Mouse (Mus musculus) neural tube, embryonic 10.5 days (tissue): ENCODE measurements at regions not wholly inside any gene's neighbourhood (a gene's known extent, or its start where the extent isn't known, plus 50 kb on each side); places are given as distances from the start of the nearest gene placed in this dataset.

Source experiments
- DNase-seq: peaks from one replicate; pipeline ENCODE4 v3.0.0-alpha.2; 2017; ENCODE audit warnings: low spot score; ENCODE audit errors: extremely low spot score

DNA sequence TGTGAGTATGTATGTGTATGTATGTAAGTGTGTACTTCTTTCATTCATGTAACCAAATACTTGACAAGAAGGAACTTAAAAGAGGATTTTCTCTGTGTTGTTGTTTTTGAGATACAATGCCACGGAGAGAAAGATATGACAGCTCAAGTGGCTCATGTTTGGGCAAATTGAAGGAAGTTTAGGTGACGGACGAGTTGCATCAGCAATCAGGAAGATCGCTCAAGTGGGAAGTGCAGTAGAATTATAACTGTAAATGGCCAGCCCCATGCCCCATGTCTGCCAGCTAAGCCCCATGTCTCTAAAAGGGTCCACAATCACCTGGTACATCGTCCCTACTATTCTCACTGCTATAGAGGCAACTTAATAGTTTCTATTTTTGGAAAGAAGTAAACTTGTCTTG, 896.6 kb upstream of the Lrrc6 start:
- DNase-seq, result no peak

DNA sequence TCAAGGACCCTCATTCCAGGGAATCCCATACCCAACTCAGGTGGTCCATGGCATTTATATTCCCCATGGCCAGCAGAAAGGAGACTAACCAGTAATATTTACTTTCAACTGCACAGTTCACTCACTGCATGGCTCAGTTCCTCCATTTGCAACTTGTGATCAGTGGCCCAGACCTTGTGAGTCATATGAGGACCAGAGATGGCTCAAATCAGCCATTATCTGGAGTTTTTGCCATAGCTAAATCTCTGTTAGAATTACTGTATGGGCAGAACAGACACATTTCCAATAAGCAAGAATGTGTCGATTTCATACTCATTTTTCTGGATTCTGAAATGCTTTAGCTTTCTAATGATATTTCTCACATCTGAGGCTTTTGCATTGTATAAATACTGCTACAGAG, 894.4 kb upstream of the Lrrc6 start:
- DNase-seq, result no peak

DNA sequence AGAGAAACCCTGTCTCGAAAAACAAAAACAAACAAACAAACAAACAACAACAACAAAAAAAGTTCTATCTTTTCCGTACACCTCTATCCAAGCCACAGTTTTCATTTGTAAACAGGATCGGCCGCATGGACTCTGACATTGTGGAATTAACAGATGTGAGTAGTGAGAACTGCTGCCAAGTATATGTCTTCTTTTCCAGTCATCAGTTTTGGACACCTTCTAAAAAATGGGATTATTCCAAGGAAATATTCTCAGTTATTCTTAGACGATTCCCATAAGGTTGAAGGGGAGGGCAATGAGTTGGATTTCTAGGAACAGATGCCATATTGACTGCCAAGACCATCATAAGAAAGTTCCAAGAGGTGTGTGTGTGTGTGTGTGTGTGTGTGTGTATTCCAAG, 891.2 kb upstream of the Lrrc6 start:
- DNase-seq, result no peak

DNA sequence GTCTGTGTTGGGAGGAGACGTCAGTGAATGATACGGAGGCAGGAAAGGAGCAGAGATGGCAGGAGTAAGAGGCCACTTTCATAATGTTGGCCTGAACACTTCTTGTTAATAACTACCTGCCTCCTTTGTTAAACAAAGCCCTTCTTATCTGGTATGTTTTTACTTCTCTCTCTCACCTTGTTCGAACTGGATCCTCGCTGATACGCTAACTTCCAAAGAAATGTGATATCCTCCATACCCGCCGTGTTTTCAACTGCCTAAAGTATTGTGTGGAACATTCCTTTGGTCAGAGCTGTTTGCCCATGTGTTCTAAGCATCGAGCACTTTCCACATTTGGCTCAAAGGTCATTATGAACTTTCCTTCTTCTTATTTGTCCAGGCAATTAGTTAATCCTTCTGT, 887.8 kb upstream of the Lrrc6 start:
- DNase-seq, result no peak

DNA sequence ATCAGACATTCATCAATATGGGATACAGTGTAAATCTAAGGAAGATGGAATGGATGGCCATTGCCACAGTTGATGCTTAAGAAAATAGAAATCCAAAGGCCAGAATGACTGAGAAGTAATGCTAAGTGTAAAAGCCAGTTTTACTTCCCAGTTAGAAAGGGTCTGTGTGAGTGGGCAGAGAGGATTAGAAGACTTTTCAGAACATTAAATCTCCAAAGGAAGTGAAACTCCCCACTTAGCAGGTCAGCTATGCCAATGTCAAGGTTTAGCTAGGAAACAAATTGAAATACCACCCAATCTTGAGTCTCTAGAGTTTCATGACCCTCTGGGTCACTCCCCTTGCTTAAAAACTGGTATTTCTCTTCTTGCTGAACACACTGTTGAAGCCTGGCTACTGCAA, 886.2 kb upstream of the Lrrc6 start:
- DNase-seq, result no peak

DNA sequence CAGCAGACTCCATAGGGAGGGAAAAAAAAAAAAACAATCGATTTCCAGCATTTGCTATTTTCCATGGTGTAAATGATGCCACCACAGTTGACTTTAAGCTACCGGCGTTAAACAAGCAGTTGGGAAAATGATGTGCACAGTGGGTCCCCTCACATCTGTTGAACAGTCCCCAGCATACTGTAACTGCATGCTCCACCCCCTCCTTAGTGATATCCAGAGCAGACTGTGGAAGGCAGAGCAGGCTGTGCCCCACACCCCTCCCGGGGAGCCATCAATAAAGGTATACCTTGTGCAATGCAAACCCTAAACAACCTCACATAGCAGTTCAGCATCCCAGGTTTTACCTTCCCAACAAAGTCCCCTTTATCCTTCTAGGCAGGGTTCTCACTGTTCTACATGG, 872.9 kb upstream of the Lrrc6 start:
- DNase-seq, result no peak

DNA sequence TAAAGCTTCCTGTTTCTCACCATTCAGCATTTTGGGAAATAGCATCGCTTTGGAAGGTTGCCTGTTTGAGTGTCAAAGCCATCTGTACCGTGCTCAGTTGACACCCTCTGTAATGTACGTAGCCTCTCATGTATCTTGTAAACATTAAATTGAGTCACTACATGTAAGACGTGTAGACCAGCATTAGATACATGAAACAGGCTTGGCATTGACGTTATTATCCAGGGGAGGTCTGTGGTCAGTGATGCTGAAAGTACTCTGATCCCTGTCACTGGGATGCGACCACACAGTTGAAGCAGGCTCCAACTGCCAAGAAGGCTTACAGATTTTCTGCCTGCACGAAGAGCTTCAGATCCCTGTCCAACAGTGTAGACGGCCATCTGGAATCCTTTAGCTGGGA, 872.3 kb upstream of the Lrrc6 start:
- DNase-seq, result no peak

DNA sequence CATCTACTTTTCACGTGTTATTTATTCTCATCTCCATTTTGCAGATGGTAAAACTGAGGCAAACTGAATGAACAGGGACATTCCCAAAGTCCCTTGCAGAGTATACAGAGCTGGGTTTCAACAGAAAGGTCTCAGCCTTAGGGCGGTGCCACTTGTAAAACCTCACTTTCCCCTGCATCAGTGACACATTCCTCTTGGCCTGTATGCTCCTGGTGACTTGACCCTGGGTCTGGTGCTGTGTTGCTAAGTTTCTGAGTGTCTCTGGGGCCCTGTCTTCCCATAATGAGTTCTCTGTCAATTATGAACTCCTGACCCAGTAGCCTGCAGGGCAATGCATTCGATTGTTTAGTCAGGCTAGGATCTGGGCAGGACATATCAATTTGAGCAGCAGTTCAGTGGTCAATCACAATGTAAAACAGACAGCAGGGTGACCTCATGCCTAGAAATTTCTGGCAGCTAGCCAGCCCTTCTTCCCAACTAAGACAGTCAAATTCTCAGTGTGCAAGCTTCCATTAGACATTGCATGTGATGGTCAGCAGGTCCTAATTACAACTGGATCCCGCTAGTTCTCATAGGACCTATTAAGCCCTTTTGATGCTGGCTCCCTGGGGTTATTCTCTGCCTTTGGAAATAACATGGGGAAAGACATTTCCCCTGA, 863.5 kb upstream of the Lrrc6 start:
- DNase-seq, result peak; percentile 38

DNA sequence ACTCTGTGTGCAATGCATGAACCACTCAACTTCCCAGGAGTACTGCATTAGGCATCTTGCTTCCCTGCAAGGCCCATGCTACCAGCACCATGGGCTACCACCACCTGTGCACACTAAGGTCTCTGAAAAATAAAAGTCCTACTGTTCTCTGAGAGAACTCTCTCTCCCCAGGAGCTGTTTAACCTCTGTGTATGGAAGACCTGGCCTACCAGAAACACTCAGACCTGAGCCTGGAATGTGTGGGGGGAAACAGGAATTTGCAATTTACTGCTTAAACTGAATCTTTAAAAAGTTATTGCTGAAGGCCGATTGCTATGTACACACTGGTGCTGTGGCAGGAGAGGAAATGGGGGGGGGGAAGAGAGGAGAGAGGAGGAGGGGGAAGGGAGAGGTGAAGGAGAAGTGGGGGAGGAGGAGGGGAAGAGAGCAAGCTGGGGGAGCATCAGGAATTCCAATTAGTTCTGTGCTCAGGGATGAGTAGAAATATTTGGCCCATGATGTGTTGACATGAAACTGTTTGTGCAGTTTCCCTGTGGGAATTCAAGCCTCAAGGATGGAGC, 860.4 kb upstream of the Lrrc6 start:
- no peak for DNase-seq

DNA sequence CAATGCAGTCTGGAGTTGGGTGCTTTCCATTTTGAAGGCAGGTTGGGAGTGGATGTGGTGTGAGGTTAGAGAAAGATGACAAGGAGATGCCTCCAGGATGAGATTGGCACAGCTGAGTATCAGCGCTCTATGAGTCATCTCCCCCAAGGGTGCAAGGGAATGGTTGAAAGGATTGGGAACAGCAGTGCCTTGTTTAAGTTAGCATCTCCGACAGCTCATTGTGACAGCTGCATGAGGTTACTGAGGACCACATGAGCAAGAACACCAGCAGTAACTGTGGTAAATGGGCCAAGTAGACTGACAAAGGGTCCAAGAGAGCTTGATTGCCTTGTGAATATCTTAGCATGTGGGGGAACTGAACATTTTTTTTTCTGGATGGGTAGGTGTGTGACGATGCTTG, 857.2 kb upstream of the Lrrc6 start:
- no peak for DNase-seq

DNA sequence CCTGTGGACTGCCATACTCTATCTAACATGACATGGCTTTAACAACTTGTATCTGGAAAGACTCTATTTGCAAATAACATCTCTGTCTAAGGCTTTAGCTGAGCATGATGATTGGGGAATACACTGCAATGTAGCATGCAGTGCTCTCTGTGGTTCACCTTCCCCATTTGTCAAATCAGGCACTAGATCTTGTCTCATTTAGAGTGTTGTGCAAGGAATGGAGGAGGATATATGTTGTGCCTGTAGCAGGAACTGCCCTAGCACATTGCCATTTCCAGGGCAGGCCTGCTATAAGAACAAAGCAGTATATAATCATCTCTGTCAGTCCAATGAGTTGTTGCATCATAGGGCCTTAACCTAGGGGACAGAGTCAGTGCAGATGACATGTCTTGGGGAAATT, 854.6 kb upstream of the Lrrc6 start:
- DNase-seq, result no peak

DNA sequence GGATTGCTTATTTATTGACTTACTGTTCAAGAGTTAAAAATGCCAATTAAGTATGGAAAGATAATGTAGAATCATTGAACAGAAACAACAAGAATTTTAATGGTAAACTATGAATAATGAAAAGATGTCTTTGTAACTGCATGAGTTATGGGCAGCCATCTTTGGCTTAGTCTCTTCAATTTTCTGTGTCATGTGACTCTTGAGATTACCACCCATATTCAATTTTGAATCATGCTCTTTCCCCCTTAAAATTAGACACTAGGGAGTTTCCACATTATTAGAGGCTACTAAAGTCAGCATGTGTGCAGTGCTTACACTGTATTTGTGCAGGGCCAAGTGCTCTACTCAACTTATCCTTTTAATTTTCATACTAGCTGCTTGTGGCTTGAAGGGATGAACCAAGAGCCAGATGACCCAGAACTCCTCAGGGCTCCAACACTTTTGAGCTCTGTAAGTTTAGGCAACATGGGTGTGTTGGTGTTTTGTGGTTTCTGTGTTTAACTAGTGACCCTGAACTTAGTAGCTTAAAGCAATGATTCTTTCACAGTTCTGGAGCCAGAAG, 854.0 kb upstream of the Lrrc6 start:
- DNase-seq, result no peak

DNA sequence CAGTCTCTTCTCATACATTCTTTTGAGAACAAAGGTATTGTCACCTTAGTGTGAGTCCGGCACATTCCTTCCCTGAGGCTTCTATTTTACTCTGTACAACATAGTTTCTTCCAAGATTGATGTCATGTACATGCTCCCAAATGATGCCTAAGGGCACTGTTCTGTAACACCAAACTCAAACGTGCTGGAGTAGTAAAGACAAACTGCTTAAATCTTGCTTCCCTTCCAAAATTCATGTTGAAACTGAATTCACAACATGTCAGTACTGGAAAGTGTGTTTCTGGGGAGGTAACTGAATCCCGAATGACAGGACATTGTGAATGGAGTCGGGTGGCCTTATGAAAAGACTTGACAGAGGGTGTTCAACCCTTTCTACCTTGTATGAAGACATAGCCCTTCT, 848.8 kb upstream of the Lrrc6 start:
- no peak for DNase-seq

DNA sequence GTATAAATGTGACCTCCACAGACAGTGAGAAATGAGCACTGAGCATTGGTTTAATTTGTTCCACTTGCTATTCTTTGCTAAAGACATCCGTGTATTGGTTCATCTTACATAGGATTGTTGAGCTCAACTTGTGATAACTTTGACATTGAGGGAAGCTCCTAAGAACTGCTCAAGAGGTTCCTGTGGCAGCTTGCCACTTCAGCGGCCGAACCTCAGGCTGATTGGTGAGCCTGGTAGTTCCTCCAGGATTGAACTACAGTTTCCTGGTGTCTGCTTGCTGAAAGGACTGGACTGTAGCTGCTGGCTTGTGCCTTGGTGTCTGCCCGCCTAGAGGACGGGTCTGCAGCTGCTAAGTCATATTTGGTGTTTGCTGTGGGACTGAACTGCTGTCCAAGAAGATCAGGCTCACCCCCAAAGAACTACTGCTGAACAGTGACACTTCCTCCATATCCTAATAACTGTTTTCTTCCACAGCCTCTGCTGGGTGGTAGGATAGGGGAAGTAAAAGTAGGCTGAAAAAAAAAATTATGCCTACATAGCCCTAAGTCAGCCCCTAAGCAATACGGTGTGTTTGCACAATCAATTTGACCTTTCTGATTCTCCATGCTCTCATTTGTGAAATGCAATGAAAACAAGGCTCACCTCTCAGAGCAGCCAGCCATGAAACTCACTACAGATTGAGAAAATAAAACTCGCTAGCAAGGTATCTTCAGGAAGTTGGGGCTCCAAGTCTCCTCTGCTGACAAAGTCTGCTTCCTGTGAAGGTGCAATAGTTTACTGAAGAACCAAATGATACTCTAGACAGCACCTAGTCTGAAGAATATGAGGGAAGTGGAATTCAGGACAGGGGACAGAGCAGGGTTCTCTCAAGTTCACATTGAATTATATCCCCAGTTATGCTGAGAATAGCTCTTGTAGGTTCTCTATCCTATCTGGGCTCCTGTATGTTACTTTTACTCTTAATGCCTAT, 844.8 kb upstream of the Lrrc6 start:
- DNase-seq, result no peak

DNA sequence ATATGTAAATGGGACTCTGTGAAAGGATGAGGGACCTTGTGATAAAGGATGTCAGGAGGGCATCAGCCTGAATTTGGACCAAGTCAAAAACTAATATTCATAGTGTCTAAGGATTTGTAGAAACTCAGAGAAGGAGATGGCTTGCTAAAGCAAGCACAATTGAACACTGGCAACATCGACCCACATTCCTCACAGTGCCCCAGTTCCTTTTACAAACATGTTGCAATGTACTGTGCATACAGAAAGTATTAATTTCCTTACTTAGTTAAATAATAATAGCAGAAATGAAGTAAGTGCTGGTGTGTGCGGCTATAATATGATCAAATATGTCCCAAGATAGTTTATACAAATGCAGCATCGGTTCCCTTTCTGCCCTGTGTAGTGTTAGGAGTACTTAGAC, 841.3 kb upstream of the Lrrc6 start:
- no peak for DNase-seq

DNA sequence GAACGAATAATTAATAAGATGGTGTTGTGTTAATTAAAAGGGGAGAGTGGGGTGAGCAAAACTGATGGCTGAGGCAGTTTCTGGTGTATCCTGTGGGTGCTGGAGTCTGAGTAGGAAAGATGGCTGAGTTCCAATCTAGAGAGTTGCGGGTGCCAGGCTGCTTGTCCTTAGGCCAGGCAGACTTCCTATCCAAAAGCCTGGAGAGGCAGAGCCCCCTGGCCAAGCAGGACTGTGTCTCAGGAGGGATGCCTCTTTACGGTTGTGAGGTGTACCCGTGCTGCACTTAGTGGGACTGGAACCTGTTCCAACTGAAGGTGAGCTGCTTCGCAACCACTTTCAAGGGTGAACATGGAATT, 836.3 kb upstream of the Lrrc6 start:
- DNase-seq, result no peak

DNA sequence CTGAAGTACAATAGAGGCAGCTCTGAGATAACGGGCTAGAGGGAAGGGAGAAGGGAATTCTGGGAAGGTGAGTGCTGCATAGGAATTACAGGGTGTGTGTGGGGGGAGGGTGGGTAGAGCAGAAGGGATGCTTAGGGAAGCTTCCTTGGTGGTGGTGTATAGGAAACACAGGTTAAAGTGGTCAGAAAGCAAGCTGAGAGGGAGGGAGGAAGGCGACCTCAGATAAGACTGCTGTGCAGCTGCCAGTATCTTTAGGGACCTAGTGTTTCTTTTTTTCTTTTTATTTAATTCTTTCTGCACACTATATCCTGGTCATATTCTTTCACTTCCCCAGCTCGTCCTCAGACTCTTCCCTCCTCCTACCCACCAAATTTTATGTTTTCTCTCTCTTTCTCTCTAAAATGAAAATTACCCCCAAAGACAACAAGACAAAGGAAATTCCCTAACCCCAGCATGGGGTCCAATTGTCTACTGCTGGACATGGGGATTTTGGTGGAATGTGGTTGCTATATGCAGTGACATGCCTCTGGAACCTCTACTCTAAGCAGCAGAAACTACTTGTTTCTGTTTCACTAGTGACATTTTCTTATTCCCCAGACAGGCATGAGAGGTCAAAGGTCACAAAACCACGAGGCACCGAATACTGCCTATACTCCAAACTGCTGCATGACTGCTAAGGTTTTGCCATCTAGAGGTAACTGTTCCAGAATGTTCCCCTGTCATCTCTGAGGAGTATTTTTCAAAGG, 835.8 kb upstream of the Lrrc6 start:
- no peak for DNase-seq

DNA sequence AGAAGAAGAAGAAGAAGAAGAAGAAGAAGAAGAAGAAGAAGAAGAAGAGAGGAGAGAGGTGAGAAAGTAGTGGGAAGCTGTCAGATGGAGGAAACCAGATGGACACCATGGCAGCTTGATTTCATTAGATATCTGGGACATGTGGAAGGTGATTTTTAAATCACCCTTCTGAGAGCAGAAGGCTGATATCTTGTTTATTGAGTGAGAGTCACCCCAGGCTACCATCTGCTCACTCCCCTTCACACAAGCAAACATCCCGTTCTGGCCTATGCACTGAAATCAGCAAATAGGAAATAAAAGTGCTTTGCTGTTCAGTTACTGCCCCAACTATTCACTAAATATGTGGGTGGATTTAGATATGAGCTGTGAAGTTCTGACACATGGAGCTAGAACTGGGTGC, 831.8 kb upstream of the Lrrc6 start:
- DNase-seq, result no peak

DNA sequence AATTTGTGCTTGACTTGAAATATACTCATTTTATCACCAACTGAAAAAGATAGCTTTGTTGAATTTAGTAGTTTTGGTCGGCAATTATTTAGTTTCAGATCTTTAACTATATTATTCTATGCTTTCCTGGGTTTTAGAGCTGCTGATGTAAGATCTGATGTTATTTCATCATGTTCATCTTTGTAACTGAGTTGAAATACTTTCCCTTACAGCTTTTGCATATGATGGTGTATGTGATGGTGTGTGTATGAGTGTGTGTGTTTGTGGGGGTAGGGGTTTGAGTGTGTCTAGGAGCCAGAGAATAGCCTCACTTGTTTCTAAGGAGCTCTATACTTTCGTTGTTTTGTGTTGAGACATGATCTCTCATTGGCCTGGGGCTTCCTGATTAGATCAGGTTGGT, 819.6 kb upstream of the Lrrc6 start:
- no peak for DNase-seq

DNA sequence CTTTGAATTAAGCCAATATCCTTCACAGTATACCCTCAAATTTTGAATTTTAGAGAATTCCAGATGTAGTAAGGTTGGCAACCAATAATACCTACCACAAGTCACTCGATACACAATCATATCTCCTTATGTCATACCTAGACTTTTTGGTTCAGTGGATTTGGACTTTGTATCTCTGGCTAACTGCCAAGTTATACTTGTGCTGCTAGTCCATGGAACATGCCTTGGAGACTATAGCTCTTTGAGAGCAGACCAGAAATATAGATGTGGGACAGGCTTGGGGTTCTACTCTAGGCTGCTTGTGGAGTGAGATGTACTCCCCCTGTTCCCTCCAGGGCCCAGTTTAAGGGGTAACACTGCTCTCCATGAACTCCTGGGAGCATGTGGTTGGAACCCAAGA, 814.5 kb upstream of the Lrrc6 start:
- DNase-seq, result no peak

DNA sequence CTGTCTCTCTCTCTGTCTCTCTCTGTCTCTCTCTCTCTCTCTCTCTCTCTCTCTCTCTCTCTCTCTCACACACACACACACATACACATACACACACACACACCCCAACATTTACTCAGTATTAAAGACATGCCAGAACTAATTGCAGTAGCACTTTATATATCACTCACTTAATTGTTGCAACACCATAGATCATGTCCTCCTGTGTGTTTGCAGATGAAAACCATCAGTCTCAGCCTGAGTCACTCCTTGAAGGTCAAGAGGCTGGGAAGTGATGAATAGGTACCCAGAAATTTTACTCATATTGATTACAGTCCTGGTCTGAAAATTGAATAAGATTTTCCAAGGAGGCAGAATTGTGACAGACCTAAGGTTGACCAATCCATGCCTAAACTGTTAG, 812.9 kb upstream of the Lrrc6 start:
- DNase-seq, result no peak

DNA sequence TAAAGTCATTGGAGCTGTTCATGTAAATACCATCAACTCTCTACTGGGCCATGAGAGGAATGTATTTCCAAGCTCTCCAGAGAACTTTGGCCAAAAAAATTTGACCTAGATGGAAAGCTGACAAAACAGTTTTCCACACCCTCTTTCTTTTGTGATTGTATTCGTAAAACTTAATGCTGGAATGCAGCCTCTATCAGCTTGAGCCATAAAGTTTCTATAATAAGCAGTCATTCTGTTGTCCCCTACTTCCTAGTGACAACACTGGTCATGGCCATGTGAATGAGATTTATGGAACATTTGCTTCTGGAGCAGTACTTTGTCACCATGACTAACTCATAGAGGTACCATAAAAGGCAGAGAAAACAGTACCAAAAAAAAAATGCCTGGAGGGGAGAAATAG, 805.0 kb upstream of the Lrrc6 start:
- no peak for DNase-seq
